Mouse (Mus musculus) ES-E14 (cell line): Measurements from ENCODE around the gene Dnm2. TPM values are rescaled to one million over a fixed set of nuclear protein-coding genes. Genes with fewer than 3 reads are reported as not detected.

Source experiments
- DNase-seq: peaks from one replicate; pipeline ENCODE4 v3.0.0-alpha.2; 2013; ENCODE audit warnings: low read depth, low spot score
- H3K27ac ChIP-seq: 2 replicates; pipeline ENCODE4 v1.5.1; 2012; ENCODE audit warnings: low read depth, mild to moderate bottlenecking, low read length, moderate library complexity, mixed read lengths; ENCODE audit not compliant: poor library complexity, insufficient read depth, severe bottlenecking
- H3K36me3 ChIP-seq: 2 replicates; pipeline ENCODE4 v1.6.1; 2012; ENCODE audit warnings: mild to moderate bottlenecking, low read length, moderate library complexity, mixed read lengths; ENCODE audit not compliant: control insufficient read depth, poor library complexity, insufficient read depth, severe bottlenecking
- H3K4me1 ChIP-seq, 2 experiments: fragments of 150-350 bp in 1 of 2; sonication (generic) in 1 of 2; 2 replicates each; pipeline ENCODE4 v1.6.1; 2012; ENCODE audit warnings: low read length in 2 of 2, mild to moderate bottlenecking in 1 of 2, mixed read lengths in 1 of 2; ENCODE audit not compliant: control insufficient read depth in 2 of 2, insufficient read depth in 2 of 2, poor library complexity in 1 of 2
- H3K4me3 ChIP-seq, 2 experiments: fragments of 150-350 bp in 1 of 2; sonication (generic) in 1 of 2; 2 replicates each; pipeline ENCODE4 v1.5.1; 2012; ENCODE audit warnings: low read length in 2 of 2, low read depth in 1 of 2, mild to moderate bottlenecking in 1 of 2, mixed read lengths in 1 of 2; ENCODE audit not compliant: insufficient read depth in 1 of 2, poor library complexity in 1 of 2, severe bottlenecking in 1 of 2
- H3K9ac ChIP-seq: 2 replicates; pipeline ENCODE4 v1.6.1; 2012; ENCODE audit warnings: low read depth, mild to moderate bottlenecking, low read length, mixed read lengths; ENCODE audit not compliant: poor library complexity, insufficient read depth, severe bottlenecking
- H3K9me3 ChIP-seq: fragments of 150-350 bp; sonication (generic); 2 replicates; pipeline ENCODE4 v1.6.1; 2012; ENCODE audit warnings: low read depth, mild to moderate bottlenecking, low read length; ENCODE audit not compliant: control insufficient read depth, insufficient read depth
- CHD2 ChIP-seq: IDR thresholded peaks from 2 replicates; pipeline ENCODE4 v1.6.1; 2014; ENCODE audit warnings: mild to moderate bottlenecking, low read depth, low read length, inconsistent platforms
- HCFC1 ChIP-seq: IDR thresholded peaks from 2 replicates; pipeline ENCODE4 v1.6.1; 2012; ENCODE audit warnings: low read length, inconsistent platforms, borderline replicate concordance; ENCODE audit not compliant: insufficient read depth
- MAFK ChIP-seq: IDR thresholded peaks from 2 replicates; pipeline ENCODE4 v1.6.1; 2014; ENCODE audit warnings: mild to moderate bottlenecking, low read depth, low read length, inconsistent platforms; ENCODE audit not compliant: insufficient read depth
- ZC3H11A ChIP-seq: IDR thresholded peaks from 2 replicates; pipeline ENCODE4 v1.6.1; 2012; ENCODE audit warnings: low read depth, mild to moderate bottlenecking, inconsistent platforms, low read length, borderline replicate concordance
- ZNF384 ChIP-seq: IDR thresholded peaks from 2 replicates; pipeline ENCODE4 v1.6.1; 2012; ENCODE audit warnings: low read depth, low read length, inconsistent platforms
- in situ Hi-C, 2 experiments: fragments of 600-800 bp; cut with MboI; formaldehyde crosslinking; loops; one replicate each; pipeline ENCODE4 v1.15.1; 2025; ENCODE audit warnings: low sequenced_read_pairs in 2 of 2, inconsistent platforms in 1 of 2; ENCODE audit not compliant: unreplicated experiment in 2 of 2
- total RNA-seq: library from RNA; depleted of rRNA; stranded (reverse); fragments of 300-350 nt; gene quantifications from 2 replicates; pipeline ENCODE4 v1.2.3, GENCODE M21; 2012

The Dnm2 gene
- total RNA-seq, 1 experiment, result 69.6 TPM

DNA sequence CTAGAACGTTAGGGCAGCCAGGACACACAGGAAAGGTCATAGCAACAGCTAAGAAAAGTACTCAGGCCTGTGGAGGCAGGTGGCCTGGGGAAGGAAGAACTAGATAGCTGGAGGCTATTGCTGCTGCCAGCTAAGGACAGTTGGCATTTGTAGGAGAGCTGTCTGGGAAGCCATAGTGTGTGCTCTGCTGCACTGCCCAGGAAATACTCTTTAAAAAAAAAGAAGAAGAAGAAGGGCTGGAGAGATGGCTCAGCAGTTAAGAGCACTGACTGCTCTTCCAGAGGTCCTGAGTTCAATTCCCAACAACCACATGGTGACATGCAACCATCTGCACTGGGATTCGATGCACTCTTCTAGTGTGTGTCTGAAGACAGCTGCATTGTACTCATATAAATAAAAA, 28.8 kb downstream of the Dnm2 start:
- TF ChIP-seq CHD2 (no peak), HCFC1 (no peak), MAFK (no peak), ZNF384 (no peak), ZC3H11A (no peak)
- H3K4me3 ChIP-seq, result no peak overlapping the region
- in situ Hi-C loops, result no loop called here

GRCm38 (mm10) chr9:21454556-21454955, 29.8 kb downstream of the Dnm2 start:
- no peak for TF ChIP-seq CHD2
- TF ChIP-seq ZNF384, result no peak
- TF ChIP-seq MAFK, result no peak
- TF ChIP-seq HCFC1, result no peak
- TF ChIP-seq ZC3H11A, result no peak

More for the DNA sequence above, 28.8 kb downstream of the Dnm2 start:
- Histone ChIP-seq H3K27ac (no peak overlapping the region; the same call in 1 of the 2 replicates), H3K36me3 (no peaks in the 10 kb centered on the region), H3K9ac (no peak overlapping the region), H3K9me3 (no peaks in the 10 kb centered on the region), H3K4me1 (peaks cover 11 to 28% of the 10 kb centered on the region in 2 experiments; a peak in 3 of 4 replicates)
- DNase-seq, result no peak

GRCm38 (mm10) chr9:21455103-21455770, 30.5 kb downstream of the Dnm2 start:
- Histone ChIP-seq H3K27ac (peak overlapping the region; percentile 95), H3K36me3 (peaks cover 5% of the 10 kb centered on the region; the same call in 1 of the 2 replicates), H3K9ac (no peak overlapping the region), H3K4me3 (no peak overlapping the region), H3K4me1 (peaks cover 12 to 31% of the 10 kb centered on the region in 2 experiments; a peak in 3 of 4 replicates), H3K9me3 (no peaks in the 10 kb centered on the region)
- TF ChIP-seq ZNF384, result no peak
- TF ChIP-seq HCFC1, result no peak
- TF ChIP-seq CHD2, result no peak
- no peak for TF ChIP-seq ZC3H11A
- no peak for TF ChIP-seq MAFK
- DNase-seq, result peak; percentile 56
- in situ Hi-C loops, result no loop called here

More at GRCm38 (mm10) chr9:21454556-21454955, 29.8 kb downstream of the Dnm2 start:
- H3K9ac ChIP-seq, result no peak overlapping the region
- H3K36me3 ChIP-seq, result no peaks in the 10 kb centered on the region
- H3K9me3 ChIP-seq, result no peaks in the 10 kb centered on the region
- H3K4me3 ChIP-seq, result no peak overlapping the region
- no peak for DNase-seq
- peak overlapping the region; percentile 95 for H3K27ac ChIP-seq
- peaks cover 12 to 33% of the 10 kb centered on the region in 2 experiments; a peak in 3 of 4 replicates for H3K4me1 ChIP-seq
- in situ Hi-C loops, result no loop called here

DNA sequence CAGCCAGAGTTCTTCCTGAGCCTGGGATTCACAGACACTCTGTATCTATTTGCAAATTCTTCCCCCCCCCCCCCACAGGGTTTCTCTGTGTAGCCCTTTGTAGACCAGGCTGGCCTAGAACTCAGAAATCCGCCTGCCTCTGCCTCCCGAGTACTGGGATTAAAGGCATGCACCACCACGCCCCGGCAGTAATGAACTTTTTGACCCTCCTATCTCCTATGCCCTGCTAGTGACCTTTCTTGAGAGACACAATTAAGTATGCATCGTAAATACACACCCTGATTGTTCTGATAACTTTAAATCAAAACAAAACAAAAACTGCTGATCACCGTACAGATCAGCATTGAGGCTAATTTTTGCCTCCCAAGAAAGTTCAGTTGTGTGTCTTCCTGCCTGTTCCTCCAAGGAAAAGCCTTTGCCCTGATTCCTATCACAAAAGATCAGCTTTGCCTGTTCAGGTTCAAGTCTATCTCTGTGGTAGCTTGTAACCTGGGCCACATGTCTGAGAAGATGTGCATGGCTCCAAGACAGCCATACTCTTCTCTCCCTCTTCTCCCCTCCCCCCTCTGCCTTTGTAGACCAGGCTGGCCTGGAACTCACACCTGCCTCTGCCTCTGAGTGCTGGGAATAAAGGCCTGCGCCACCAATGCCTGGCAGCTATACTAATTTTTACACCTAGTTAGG, 31.7 kb downstream of the Dnm2 start:
- no peaks in the 10 kb centered on the region for H3K9me3 ChIP-seq
- peak overlapping the region; percentile 27; the same call in 1 of the 2 replicates for H3K9ac ChIP-seq
- peak overlapping the region; percentile 18 to 31; a peak in 1 of 4 replicates for H3K4me3 ChIP-seq
- peak overlapping the region; percentile 95 for H3K27ac ChIP-seq
- in situ Hi-C loops, result no loop called here
- peak; percentile 49 for DNase-seq
- H3K4me1 ChIP-seq, result peaks cover 12 to 32% of the 10 kb centered on the region in 2 experiments; a peak in 3 of 4 replicates
- peaks cover 5% of the 10 kb centered on the region; the same call in 1 of the 2 replicates for H3K36me3 ChIP-seq
- TF ChIP-seq HCFC1 (no peak), ZC3H11A (no peak), CHD2 (no peak), MAFK (no peak)
